Mouse (Mus musculus) lung, embryonic 15.5 days (tissue): ENCODE measurements around the gene Tat. TPM values are rescaled to one million over a fixed set of nuclear protein-coding genes. Genes with fewer than 3 reads are reported as not detected.

ENCODE experiments used
- ATAC-seq: fragments of 200-750 bp; cut with Nextera tagmentation; 2 replicates; pipeline ENCODE4 v1.8.0; 2017; ENCODE audit warnings: moderate number of reproducible peaks, borderline replicate concordance; ENCODE audit not compliant: low FRiP score, low TSS enrichment; ENCODE audit errors: extremely low read depth
- H3K27ac ChIP-seq: fragments of 300-500 bp; sonication (generic); 2 replicates; pipeline ENCODE4 v1.5.1; 2015; ENCODE audit warnings: moderate library complexity, mild to moderate bottlenecking, inconsistent platforms
- H3K27me3 ChIP-seq: fragments of 300-500 bp; sonication (generic); 2 replicates; pipeline ENCODE4 v1.6.1; 2015; ENCODE audit warnings: inconsistent platforms
- H3K36me3 ChIP-seq: fragments of 300-500 bp; sonication (generic); 2 replicates; pipeline ENCODE4 v1.6.1; 2015; ENCODE audit warnings: inconsistent platforms
- H3K4me1 ChIP-seq: fragments of 300-500 bp; sonication (generic); 2 replicates; pipeline ENCODE4 v1.6.1; 2015; ENCODE audit warnings: inconsistent platforms
- H3K4me2 ChIP-seq: fragments of 300-500 bp; sonication (generic); 2 replicates; pipeline ENCODE4 v1.6.1; 2015; ENCODE audit warnings: inconsistent platforms, mild to moderate bottlenecking, moderate library complexity
- H3K4me3 ChIP-seq: fragments of 300-500 bp; sonication (generic); 2 replicates; pipeline ENCODE4 v1.5.1; 2015; ENCODE audit warnings: mild to moderate bottlenecking, inconsistent platforms
- H3K9ac ChIP-seq: fragments of 300-500 bp; sonication (generic); 2 replicates; pipeline ENCODE4 v1.6.1; 2015; ENCODE audit warnings: inconsistent platforms
- H3K9me3 ChIP-seq: fragments of 300-500 bp; sonication (generic); 2 replicates; pipeline ENCODE4 v1.6.1; 2016; ENCODE audit warnings: inconsistent platforms
- WGBS: fragments of 180-500 bp; shearing (Covaris S2); methylation state at CpG from one replicate; pipeline ENCODE4 v1.1.7; 2015; 5-methylcytosine and 5-hydroxymethylcytosine counted together
- polyA plus RNA-seq: library from polyadenylated mRNA; unstranded; fragments of >200 nt; fragmentation: Nextera tagmentation; extraction: Ambion mirVana; gene quantifications from 2 replicates; pipeline ENCODE4 v1.2.1, GENCODE M21; 2015

Tat gene
- polyA plus RNA-seq, 1 experiment from 2014 or later, result not detected

GRCm38 (mm10) chr8:109959112-109959511, 31.1 kb upstream of the Tat start:
- Histone ChIP-seq H3K4me2 (no peak overlapping the region), H3K4me1 (peaks cover 27% of the 10 kb centered on the region), H3K4me3 (no peak overlapping the region), H3K36me3 (no peaks in the 10 kb centered on the region), H3K27ac (no peak overlapping the region), H3K9ac (no peak overlapping the region), H3K9me3 (no peaks in the 10 kb centered on the region), H3K27me3 (peaks cover 39% of the 10 kb centered on the region)
- 61% methylated on average over 4 of the region's 4 CpGs for WGBS
- ATAC-seq, result no peak

DNA sequence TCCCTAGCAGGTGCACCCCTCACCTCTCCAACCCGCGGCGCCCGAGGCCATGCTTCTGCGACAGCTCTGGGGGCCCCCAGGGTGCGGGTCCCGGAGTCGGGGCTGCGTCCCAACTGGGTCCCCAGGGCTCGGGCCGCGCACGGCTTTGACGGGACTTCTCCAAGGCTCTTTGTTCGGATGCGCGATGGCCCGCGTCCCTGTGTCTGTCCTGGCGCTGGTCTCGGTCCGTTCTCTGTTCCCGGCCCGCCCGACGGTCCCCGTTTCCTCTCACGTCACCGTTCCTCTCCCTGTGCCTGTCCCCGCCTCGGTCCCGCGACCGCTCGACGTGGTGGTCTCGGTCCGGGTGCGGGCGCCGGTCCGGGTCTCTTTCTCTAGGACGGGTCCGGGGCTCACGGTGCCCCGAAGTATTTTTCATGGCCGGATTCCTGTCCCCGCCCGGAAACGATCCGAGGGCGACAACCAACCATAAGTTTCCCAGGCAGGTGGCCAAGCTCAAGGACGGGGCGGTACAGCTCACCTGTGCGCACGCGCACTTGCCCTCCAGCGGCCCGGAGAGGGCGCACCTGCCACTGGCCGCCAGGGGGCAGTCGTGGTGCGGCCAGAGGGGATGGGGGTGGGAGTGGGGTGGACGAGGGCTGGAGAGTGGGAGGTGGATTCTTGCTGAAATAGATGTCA, 28.4 kb upstream of the Tat start, which contains the start of gene Marveld3:
Gene Marveld3, minus strand, starts transcription at position 511 of the 675 bp plus-strand sequence.
- Histone ChIP-seq H3K4me1 (peaks cover 27% of the 10 kb centered on the region), H3K36me3 (no peaks in the 10 kb centered on the region), H3K27ac (no peak within 1 kb of the TSS), H3K4me3 (peak within 1 kb of the TSS; percentile 48), H3K9ac (peak within 1 kb of the TSS; percentile 44), H3K4me2 (peak within 1 kb of the TSS; percentile 63), H3K9me3 (no peaks in the 10 kb centered on the region), H3K27me3 (peaks cover 40% of the 10 kb centered on the region)
- ATAC-seq, result peak; percentile 62
- 2% methylated on average over 64 of the region's 64 CpGs for WGBS

DNA sequence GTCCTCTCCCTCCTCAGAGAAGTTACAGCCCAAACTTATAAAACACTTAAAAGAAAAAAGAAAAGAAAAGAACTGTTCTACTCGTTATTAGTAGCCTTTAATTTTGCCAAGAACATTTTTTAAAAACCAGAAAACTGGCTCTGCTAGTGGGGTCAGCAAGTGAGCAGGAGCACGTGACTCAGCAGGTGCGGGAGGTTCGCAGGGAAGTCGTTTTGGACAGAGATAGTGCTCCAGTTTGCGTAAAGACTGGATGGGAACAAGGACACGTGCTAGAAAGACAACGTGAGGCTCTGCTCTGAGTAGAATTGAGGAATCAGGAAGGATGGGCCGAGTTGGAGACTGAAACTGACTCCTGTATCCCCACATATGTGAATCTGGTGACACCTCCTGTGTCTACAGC, 27.3 kb upstream of the Tat start:
- Histone ChIP-seq H3K27ac (no peak overlapping the region), H3K27me3 (peaks cover 40% of the 10 kb centered on the region), H3K9ac (no peak overlapping the region), H3K36me3 (no peaks in the 10 kb centered on the region), H3K4me1 (peaks cover 20% of the 10 kb centered on the region), H3K4me2 (no peak overlapping the region), H3K9me3 (no peaks in the 10 kb centered on the region), H3K4me3 (no peak overlapping the region)
- ATAC-seq, result no peak
- 59% methylated on average over 9 of the region's 9 CpGs for WGBS

DNA sequence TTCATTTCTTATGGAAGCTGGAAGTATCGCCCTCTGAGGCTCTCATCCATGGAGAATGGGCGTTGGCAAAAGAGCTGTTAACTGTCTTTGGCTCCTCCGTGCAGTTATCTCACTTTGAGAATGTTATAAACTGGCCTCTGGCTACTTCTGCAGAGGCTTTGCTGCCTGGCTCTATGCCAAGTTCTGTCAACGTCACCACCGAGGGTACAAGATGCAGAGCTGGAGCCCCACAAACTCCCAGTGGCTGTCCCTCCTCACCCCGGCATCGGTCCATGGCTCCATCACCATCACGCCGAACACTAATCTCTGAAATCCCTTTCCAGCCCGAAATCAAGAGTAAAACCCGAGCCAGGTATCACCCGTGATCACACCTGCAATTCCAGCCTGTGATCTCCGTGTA, 26.8 kb upstream of the Tat start:
- Histone ChIP-seq H3K27me3 (peaks cover 45% of the 10 kb centered on the region), H3K36me3 (no peaks in the 10 kb centered on the region), H3K9me3 (no peaks in the 10 kb centered on the region), H3K4me2 (no peak overlapping the region), H3K4me1 (peaks cover 15% of the 10 kb centered on the region), H3K4me3 (no peak overlapping the region), H3K9ac (no peak overlapping the region), H3K27ac (no peak overlapping the region)
- ATAC-seq, result no peak
- WGBS, result 49% methylated on average over 13 of the region's 13 CpGs

DNA sequence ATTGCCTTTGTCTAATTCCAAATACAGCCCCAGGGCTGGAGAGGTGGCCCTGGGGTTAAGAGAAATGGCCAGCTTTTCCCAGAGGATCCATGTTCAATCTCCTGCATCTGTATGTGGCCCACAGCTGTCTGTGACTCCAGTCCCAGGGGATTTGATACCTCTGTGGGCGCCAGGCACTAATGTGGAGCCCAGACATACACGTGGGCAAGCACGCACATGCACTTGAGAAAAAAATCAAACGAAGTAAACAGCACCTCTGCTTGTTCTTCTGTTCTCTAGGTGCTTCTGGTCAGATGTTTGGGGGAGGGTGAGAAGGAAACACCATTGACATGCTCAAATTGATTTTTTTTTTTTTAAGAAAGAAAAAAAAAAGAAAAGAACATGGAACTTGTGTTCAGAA, 26.1 kb upstream of the Tat start:
- Histone ChIP-seq H3K27ac (no peak overlapping the region), H3K4me3 (no peak overlapping the region), H3K27me3 (peaks cover 52% of the 10 kb centered on the region), H3K9me3 (no peaks in the 10 kb centered on the region), H3K9ac (no peak overlapping the region), H3K36me3 (no peaks in the 10 kb centered on the region), H3K4me2 (no peak overlapping the region), H3K4me1 (peaks cover 11% of the 10 kb centered on the region)
- ATAC-seq, result no peak
- 59% methylated on average over 4 of the region's 4 CpGs for WGBS

DNA sequence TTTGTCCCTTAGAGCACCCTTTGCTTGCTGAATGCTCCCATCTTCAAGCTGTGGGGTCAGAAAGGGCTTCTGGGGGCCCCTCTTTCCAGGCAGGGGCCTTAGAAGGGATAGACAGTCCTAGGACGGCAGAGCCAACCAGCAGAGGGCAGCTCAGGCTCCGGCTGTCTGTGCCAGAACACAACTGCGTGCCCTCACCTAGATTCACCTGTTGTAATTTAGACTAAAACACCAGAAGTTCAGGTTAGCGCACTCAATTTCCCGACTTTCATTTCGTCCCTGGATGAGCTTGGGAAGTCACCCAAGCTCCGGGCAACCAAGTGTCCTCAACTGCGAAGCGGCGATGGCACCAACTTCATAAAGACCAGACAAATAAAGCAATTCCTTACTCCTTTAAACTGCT, 21.4 kb upstream of the Tat start:
- H3K27me3 ChIP-seq, result peaks cover 27% of the 10 kb centered on the region
- WGBS, result 52% methylated on average over 10 of the region's 10 CpGs
- H3K4me2 ChIP-seq, result no peak overlapping the region
- no peaks in the 10 kb centered on the region for H3K36me3 ChIP-seq
- no peaks in the 10 kb centered on the region for H3K9me3 ChIP-seq
- no peak overlapping the region for H3K9ac ChIP-seq
- no peak for ATAC-seq
- no peak overlapping the region for H3K4me3 ChIP-seq
- H3K27ac ChIP-seq, result no peak overlapping the region
- H3K4me1 ChIP-seq, result no peaks in the 10 kb centered on the region

GRCm38 (mm10) chr8:109970323-109970722, 19.9 kb upstream of the Tat start:
- Histone ChIP-seq H3K4me2 (no peak overlapping the region), H3K4me3 (no peak overlapping the region)
- no peak for ATAC-seq

GRCm38 (mm10) chr8:109972901-109973300, 17.3 kb upstream of the Tat start:
- Histone ChIP-seq H3K9ac (no peak overlapping the region), H3K4me1 (no peaks in the 10 kb centered on the region), H3K36me3 (no peaks in the 10 kb centered on the region), H3K27me3 (peaks cover 23% of the 10 kb centered on the region), H3K27ac (no peak overlapping the region), H3K4me3 (no peak overlapping the region), H3K4me2 (no peak overlapping the region), H3K9me3 (no peaks in the 10 kb centered on the region)
- ATAC-seq, result no peak
- 70% methylated on average over 4 of the region's 4 CpGs for WGBS

More at GRCm38 (mm10) chr8:109970323-109970722, 19.9 kb upstream of the Tat start:
- H3K4me1 ChIP-seq, result no peaks in the 10 kb centered on the region
- no peak overlapping the region for H3K9ac ChIP-seq
- H3K27ac ChIP-seq, result no peak overlapping the region
- WGBS, result 5% methylated on average over 9 of the region's 9 CpGs
- H3K27me3 ChIP-seq, result peaks cover 24% of the 10 kb centered on the region
- no peaks in the 10 kb centered on the region for H3K9me3 ChIP-seq
- H3K36me3 ChIP-seq, result no peaks in the 10 kb centered on the region

DNA sequence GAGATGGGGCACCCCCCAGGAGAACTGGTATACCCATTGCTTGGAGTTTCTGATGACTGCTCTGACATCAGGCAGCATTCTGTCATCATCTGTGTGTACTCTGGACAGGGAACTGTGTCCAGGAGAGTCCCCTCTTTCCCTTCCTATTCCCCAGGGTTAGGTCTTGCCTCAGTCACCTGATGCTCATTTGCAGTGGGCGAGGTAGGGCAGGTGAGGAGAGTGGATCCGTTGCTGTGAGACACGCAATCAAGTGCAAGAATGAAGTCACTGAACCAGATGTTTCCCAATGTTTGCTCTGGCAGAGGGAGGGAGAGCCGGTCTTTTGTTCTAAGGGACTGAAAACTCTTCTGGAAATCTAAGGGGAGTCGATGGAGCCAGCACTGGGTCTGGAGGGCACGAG, 10.9 kb upstream of the Tat start:
- Histone ChIP-seq H3K4me1 (no peaks in the 10 kb centered on the region), H3K4me3 (no peak overlapping the region), H3K9me3 (no peaks in the 10 kb centered on the region), H3K9ac (no peak overlapping the region), H3K4me2 (no peak overlapping the region), H3K36me3 (no peaks in the 10 kb centered on the region), H3K27ac (no peak overlapping the region), H3K27me3 (no peaks in the 10 kb centered on the region)
- 55% methylated on average over 6 of the region's 6 CpGs for WGBS
- ATAC-seq, result no peak

DNA sequence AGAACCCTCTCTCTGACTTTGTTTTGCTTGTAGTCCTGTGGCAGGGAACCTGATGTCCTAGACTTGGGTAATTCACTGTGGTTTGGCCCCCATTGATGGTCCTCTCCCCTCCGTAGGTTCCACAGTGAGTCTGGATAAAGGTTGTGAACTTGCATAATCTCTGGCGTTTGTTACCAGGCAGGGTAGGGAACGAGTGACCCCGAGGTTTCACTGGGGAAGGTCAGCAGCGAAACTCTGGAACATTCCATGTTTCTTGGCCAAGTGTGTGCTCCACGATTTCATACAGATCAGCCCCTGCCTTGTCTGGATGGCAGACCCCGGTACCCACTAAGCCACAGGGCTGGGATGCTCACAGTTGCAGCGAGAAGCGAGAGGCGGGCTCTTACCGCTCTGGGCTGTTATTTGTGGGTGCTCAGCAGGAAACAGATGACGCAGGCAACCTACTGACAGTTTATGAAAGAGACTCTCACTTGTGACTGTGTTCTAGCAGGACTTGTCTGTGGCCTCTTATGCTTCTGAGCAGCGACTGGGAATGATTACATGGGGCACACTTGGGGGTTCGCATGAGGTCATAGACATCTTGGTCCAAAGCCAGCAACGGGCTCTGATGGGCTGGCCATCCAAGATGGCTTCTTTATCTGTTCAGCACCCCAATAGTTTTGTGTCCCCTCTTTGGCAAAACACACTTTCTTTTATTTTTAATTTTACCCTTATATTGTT, 7.7 kb upstream of the Tat start:
- no peak overlapping the region for H3K4me3 ChIP-seq
- ATAC-seq, result no peak
- no peaks in the 10 kb centered on the region for H3K4me1 ChIP-seq
- no peaks in the 10 kb centered on the region for H3K36me3 ChIP-seq
- no peak overlapping the region for H3K27ac ChIP-seq
- no peaks in the 10 kb centered on the region for H3K27me3 ChIP-seq
- H3K9me3 ChIP-seq, result no peaks in the 10 kb centered on the region
- WGBS, result 73% methylated on average over 15 of the region's 15 CpGs
- no peak overlapping the region for H3K4me2 ChIP-seq
- H3K9ac ChIP-seq, result no peak overlapping the region

GRCm38 (mm10) chr8:109983944-109984343, 6.3 kb upstream of the Tat start:
- WGBS, result 22% methylated on average over 5 of the region's 5 CpGs
- H3K4me3 ChIP-seq, result no peak overlapping the region
- H3K36me3 ChIP-seq, result no peaks in the 10 kb centered on the region
- no peaks in the 10 kb centered on the region for H3K4me1 ChIP-seq
- H3K9ac ChIP-seq, result no peak overlapping the region
- H3K9me3 ChIP-seq, result no peaks in the 10 kb centered on the region
- H3K27ac ChIP-seq, result no peak overlapping the region
- no peak for ATAC-seq
- H3K4me2 ChIP-seq, result no peak overlapping the region
- no peaks in the 10 kb centered on the region for H3K27me3 ChIP-seq

- H3K27ac ChIP-seq, result no peak overlapping the region
- no peak overlapping the region for H3K4me2 ChIP-seq
- no peaks in the 10 kb centered on the region for H3K9me3 ChIP-seq
- H3K9ac ChIP-seq, result no peak overlapping the region
- WGBS, result 49% methylated on average over 7 of the region's 7 CpGs
- no peak overlapping the region for H3K4me3 ChIP-seq
- H3K36me3 ChIP-seq, result no peaks in the 10 kb centered on the region
- no peaks in the 10 kb centered on the region for H3K4me1 ChIP-seq
- no peak for ATAC-seq
- H3K27me3 ChIP-seq, result no peaks in the 10 kb centered on the region
These were observed 3.9 kb upstream of the Tat start for GRCm38 (mm10) chr8:109986384-109986783.
